Mouse (Mus musculus): ENCODE data around the gene Sorcs3.

DNA sequence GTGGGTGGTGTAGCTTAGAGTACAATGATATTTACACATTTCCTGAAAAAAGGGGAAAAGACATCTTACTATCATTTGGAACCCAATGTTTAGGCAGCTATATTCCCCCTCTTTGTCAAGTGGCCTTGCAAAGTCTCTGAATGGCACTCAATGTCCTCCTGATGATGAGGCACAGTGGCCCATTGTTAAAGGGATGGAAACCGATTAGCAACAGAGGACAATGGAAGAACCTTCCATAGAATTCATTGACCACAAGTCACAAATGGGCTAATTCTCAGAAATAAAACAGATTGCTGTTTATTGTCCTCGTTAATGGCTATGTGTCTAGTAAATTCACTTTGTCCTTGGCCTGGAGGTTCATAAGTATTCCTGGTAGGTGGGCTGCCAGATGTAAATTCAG lies 565.7 kb downstream of the Sorcs3 start:
- no peak for TF ChIP-seq CTCF (IDR thresholded peaks at IDR 0.05; ENCODE audit: low read depth)
- TF ChIP-seq EP300 (IDR thresholded peaks at IDR 0.05; ENCODE audit: low read depth), result no peak
